Mouse (Mus musculus) testis, adult 2 months (tissue): ENCODE measurements at regions not wholly inside any gene's neighbourhood (a gene's known extent, or its start where the extent isn't known, plus 50 kb on each side); places are given as distances from the start of the nearest gene placed in this dataset.

Experiments
- CTCF ChIP-seq: fragments of 200-500 bp; IDR thresholded peaks from 2 replicates; pipeline ENCODE4 v1.5.1; 2012; ENCODE audit warnings: low read depth, mild to moderate bottlenecking, inconsistent platforms, low read length, moderate library complexity; ENCODE audit not compliant: control insufficient read depth, insufficient read depth, insufficient replicate concordance
- POLR2A ChIP-seq: fragments of 200-500 bp; IDR thresholded peaks from 2 replicates; pipeline ENCODE4 v1.6.1; 2012; ENCODE audit warnings: low read depth, mild to moderate bottlenecking, inconsistent platforms, low read length, moderate library complexity; ENCODE audit not compliant: control insufficient read depth

- TF ChIP-seq POLR2A = no peak
- no peak for TF ChIP-seq CTCF
These were observed 159.5 kb upstream of the Eomes start for GRCm38 (mm10) chr9:118318357-118319140.
